Mouse (Mus musculus): ENCODE measurements around the gene Adgrl4. TPM values are rescaled to one million over a fixed set of nuclear protein-coding genes. Genes with fewer than 3 reads are reported as not detected.

The Adgrl4 gene
- polyA plus RNA-seq, 1 experiment = not detected

- Histone ChIP-seq H3K27me3 (ENCODE audit: control insufficient read depth, insufficient read depth, insufficient read length) (no peaks in the 10 kb centered on the region), H3ac (ENCODE audit: control insufficient read depth, insufficient read length) (no peak overlapping the region), H3K4me2 (ENCODE audit: low read depth) (no peak overlapping the region), H3K36me3 (ENCODE audit: control insufficient read depth, insufficient read depth) (no peaks in the 10 kb centered on the region), H3K79me2 (ENCODE audit: control insufficient read depth, insufficient read depth) (no peaks in the 10 kb centered on the region), H3K4me3 (no peak overlapping the region)
- no peak for TF ChIP-seq POLR2A (IDR thresholded peaks at IDR 0.05; ENCODE audit: insufficient read length, low read depth)
- no peak for TF ChIP-seq MYOD1 (IDR thresholded peaks at IDR 0.05; ENCODE audit: control insufficient read depth in 1 of 3, insufficient read length in 2 of 3, low read depth in 2 of 3)
These were observed 129.9 kb downstream of the Adgrl4 start for GRCm38 (mm10) chr3:151567541-151567940.

- no peak overlapping the region for H3K4me2 ChIP-seq (ENCODE audit: low read depth)
These were observed 134.4 kb downstream of the Adgrl4 start for GRCm38 (mm10) chr3:151572089-151572488.

GRCm38 (mm10) chr3:151575292-151575691 is 137.6 kb downstream of the Adgrl4 start:
- no peak overlapping the region for H3K4me2 ChIP-seq (ENCODE audit: low read depth)
- no peaks in the 10 kb centered on the region for H3K79me2 ChIP-seq (ENCODE audit: control insufficient read depth, insufficient read depth)
- TF ChIP-seq MYOD1 (IDR thresholded peaks at IDR 0.05; ENCODE audit: control insufficient read depth in 1 of 3, insufficient read length in 2 of 3, low read depth in 2 of 3) = no peak
- TF ChIP-seq POLR2A (IDR thresholded peaks at IDR 0.05; ENCODE audit: insufficient read length, low read depth) = no peak
- no peak for TF ChIP-seq TCF12 (IDR thresholded peaks at IDR 0.05; ENCODE audit: insufficient read depth, poor library complexity, severe bottlenecking)
- TF ChIP-seq CEBPB (IDR thresholded peaks at IDR 0.05; ENCODE audit: insufficient read depth, poor library complexity, severe bottlenecking) = no peak
- TF ChIP-seq MAX (IDR thresholded peaks at IDR 0.05; ENCODE audit: low read depth) = no peak
- TF ChIP-seq MYOG (IDR thresholded peaks at IDR 0.05; ENCODE audit: control insufficient read depth in 1 of 3, insufficient read depth in 1 of 3, insufficient read length in 2 of 3, low read depth in 2 of 3) = no peak
- no peak for TF ChIP-seq REST (IDR thresholded peaks at IDR 0.05; ENCODE audit: insufficient read depth, insufficient read length)
- no peak for TF ChIP-seq E2F4 (IDR thresholded peaks at IDR 0.05; ENCODE audit: insufficient read depth)
- TF ChIP-seq USF1 (IDR thresholded peaks at IDR 0.05; ENCODE audit: low read depth) = no peak
- TF ChIP-seq SRF (IDR thresholded peaks at IDR 0.05; ENCODE audit: control insufficient read depth, insufficient read length, low read depth) = no peak
- TF ChIP-seq POLR2AphosphoS2 (IDR thresholded peaks at IDR 0.05; ENCODE audit: insufficient read length, low read depth) = no peak
- no peak for TF ChIP-seq TCF3 (IDR thresholded peaks at IDR 0.05; ENCODE audit: insufficient read length, low read depth)
- no peak overlapping the region for H3ac ChIP-seq (ENCODE audit: control insufficient read depth, insufficient read length)
- no peaks in the 10 kb centered on the region for H3K36me3 ChIP-seq (ENCODE audit: control insufficient read depth, insufficient read depth)
- H3K4me3 ChIP-seq = no peak overlapping the region
- no peaks in the 10 kb centered on the region for H3K27me3 ChIP-seq (ENCODE audit: control insufficient read depth, insufficient read depth, insufficient read length)

More at GRCm38 (mm10) chr3:151572089-151572488, 134.4 kb downstream of the Adgrl4 start:
- no peaks in the 10 kb centered on the region for H3K36me3 ChIP-seq (ENCODE audit: control insufficient read depth, insufficient read depth)
- H3ac ChIP-seq (ENCODE audit: control insufficient read depth, insufficient read length) = no peak overlapping the region
- H3K27me3 ChIP-seq (ENCODE audit: control insufficient read depth, insufficient read depth, insufficient read length) = no peaks in the 10 kb centered on the region
- H3K4me3 ChIP-seq = no peak overlapping the region
- TF ChIP-seq MYOD1 (IDR thresholded peaks at IDR 0.05; ENCODE audit: control insufficient read depth in 1 of 3, insufficient read length in 2 of 3, low read depth in 2 of 3) (no peak), POLR2AphosphoS2 (IDR thresholded peaks at IDR 0.05; ENCODE audit: insufficient read length, low read depth) (no peak), SRF (IDR thresholded peaks at IDR 0.05; ENCODE audit: control insufficient read depth, insufficient read length, low read depth) (no peak), POLR2A (IDR thresholded peaks at IDR 0.05; ENCODE audit: insufficient read length, low read depth) (no peak), CEBPB (IDR thresholded peaks at IDR 0.05; ENCODE audit: insufficient read depth, poor library complexity, severe bottlenecking) (no peak), USF1 (IDR thresholded peaks at IDR 0.05; ENCODE audit: low read depth) (no peak), MYOG (IDR thresholded peaks at IDR 0.05; ENCODE audit: control insufficient read depth in 1 of 3, insufficient read depth in 1 of 3, insufficient read length in 2 of 3, low read depth in 2 of 3) (no peak), TCF12 (IDR thresholded peaks at IDR 0.05; ENCODE audit: insufficient read depth, poor library complexity, severe bottlenecking) (no peak), E2F4 (IDR thresholded peaks at IDR 0.05; ENCODE audit: insufficient read depth) (no peak), TCF3 (IDR thresholded peaks at IDR 0.05; ENCODE audit: insufficient read length, low read depth) (no peak), MAX (IDR thresholded peaks at IDR 0.05; ENCODE audit: low read depth) (no peak), REST (IDR thresholded peaks at IDR 0.05; ENCODE audit: insufficient read depth, insufficient read length) (no peak)
- H3K79me2 ChIP-seq (ENCODE audit: control insufficient read depth, insufficient read depth) = no peaks in the 10 kb centered on the region

GRCm38 (mm10) chr3:151576155-151576554 is 138.5 kb downstream of the Adgrl4 start:
- no peaks in the 10 kb centered on the region for H3K27me3 ChIP-seq (ENCODE audit: control insufficient read depth, insufficient read depth, insufficient read length)
- no peak overlapping the region for H3ac ChIP-seq (ENCODE audit: control insufficient read depth, insufficient read length)
- H3K4me3 ChIP-seq = no peak overlapping the region
- H3K36me3 ChIP-seq (ENCODE audit: control insufficient read depth, insufficient read depth) = no peaks in the 10 kb centered on the region
- no peak for TF ChIP-seq TCF3 (IDR thresholded peaks at IDR 0.05; ENCODE audit: insufficient read length, low read depth)
- TF ChIP-seq CEBPB (IDR thresholded peaks at IDR 0.05; ENCODE audit: insufficient read depth, poor library complexity, severe bottlenecking) = no peak
- TF ChIP-seq E2F4 (IDR thresholded peaks at IDR 0.05; ENCODE audit: insufficient read depth) = no peak
- no peak for TF ChIP-seq MAX (IDR thresholded peaks at IDR 0.05; ENCODE audit: low read depth)
- TF ChIP-seq POLR2AphosphoS2 (IDR thresholded peaks at IDR 0.05; ENCODE audit: insufficient read length, low read depth) = no peak
- H3K79me2 ChIP-seq (ENCODE audit: control insufficient read depth, insufficient read depth) = no peaks in the 10 kb centered on the region
- no peak overlapping the region for H3K4me2 ChIP-seq (ENCODE audit: low read depth)

- Histone ChIP-seq H3K36me3 (ENCODE audit: control insufficient read depth, insufficient read depth) (no peaks in the 10 kb centered on the region), H3K27me3 (ENCODE audit: control insufficient read depth, insufficient read depth, insufficient read length) (no peaks in the 10 kb centered on the region), H3K79me2 (ENCODE audit: control insufficient read depth, insufficient read depth) (no peaks in the 10 kb centered on the region), H3K4me2 (ENCODE audit: low read depth) (no peak overlapping the region), H3K4me3 (no peak overlapping the region), H3ac (ENCODE audit: control insufficient read depth, insufficient read length) (no peak overlapping the region)
- TF ChIP-seq MYOD1 (IDR thresholded peaks at IDR 0.05; ENCODE audit: control insufficient read depth in 1 of 3, insufficient read length in 2 of 3, low read depth in 2 of 3) (no peak), REST (IDR thresholded peaks at IDR 0.05; ENCODE audit: insufficient read depth, insufficient read length) (no peak), MYOG (IDR thresholded peaks at IDR 0.05; ENCODE audit: control insufficient read depth in 1 of 3, insufficient read depth in 1 of 3, insufficient read length in 2 of 3, low read depth in 2 of 3) (no peak), TCF3 (IDR thresholded peaks at IDR 0.05; ENCODE audit: insufficient read length, low read depth) (no peak), CEBPB (IDR thresholded peaks at IDR 0.05; ENCODE audit: insufficient read depth, poor library complexity, severe bottlenecking) (0 out of 2 replicates have a peak, but pooled peaks have one; percentile 8)
These were observed 154.2 kb downstream of the Adgrl4 start for GRCm38 (mm10) chr3:151591904-151592303.
